Mouse (Mus musculus) left cerebral cortex, adult 2 months (tissue): ENCODE measurements around the gene Ubl3. TPM values are rescaled to one million over a fixed set of nuclear protein-coding genes. Genes with fewer than 3 reads are reported as not detected.

Experiments
- DNase-seq, 2 experiments: peaks; one replicate each; pipeline ENCODE4 v3.0.0; 2021 to 2022; ENCODE audit warnings: low spot score in 2 of 2, mixed read lengths in 1 of 2; ENCODE audit errors: extremely low spot score in 1 of 2
- H3K27ac ChIP-seq: fragments of 200-600 bp; 2 replicates; pipeline ENCODE4 v1.8.1; 2022
- H3K4me3 ChIP-seq: fragments of 200-600 bp; 2 replicates; pipeline ENCODE4 v1.8.1; 2022
- CTCF ChIP-seq: fragments of 200-600 bp; IDR thresholded peaks from 2 replicates; pipeline ENCODE4 v1.8.1; 2022; ENCODE audit warnings: antibody characterized with exemption, mild to moderate bottlenecking, moderate library complexity
- intact Hi-C: fragments of 180-260 bp; cut with DNase I; formaldehyde crosslinking; loops from one replicate; pipeline ENCODE4 v1.15.1; 2025
- total RNA-seq, 2 experiments: library from RNA; stranded (reverse); gene quantifications; 2 replicates each; pipeline ENCODE4 v1.2.3; 2021

Gene Ubl3
- total RNA-seq, 2 experiments from 2014 or later, result 234 to 252 TPM

- Histone ChIP-seq H3K4me3 (no peak overlapping the region), H3K27ac (no peak overlapping the region)
- intact Hi-C loops, result no loop called here
- no peak for TF ChIP-seq CTCF
- DNase-seq, result no peak
These were observed 6.8 kb upstream of the Ubl3 start for GRCm38 (mm10) chr5:148559261-148559958.

- TF ChIP-seq CTCF, result no peak
- Histone ChIP-seq H3K27ac (no peak overlapping the region), H3K4me3 (no peak overlapping the region)
- DNase-seq, result no peak
- intact Hi-C loops, result no loop called here
These were observed 5.9 kb upstream of the Ubl3 start for GRCm38 (mm10) chr5:148558472-148558871.

- intact Hi-C loops, result no loop called here
- Histone ChIP-seq H3K27ac (no peak overlapping the region), H3K4me3 (no peak overlapping the region)
- TF ChIP-seq CTCF, result no peak
- DNase-seq, result no peak
These were observed 3.9 kb upstream of the Ubl3 start for GRCm38 (mm10) chr5:148556509-148556908.

- no peak for TF ChIP-seq CTCF
- no peak overlapping the region for H3K4me3 ChIP-seq
- H3K27ac ChIP-seq, result no peak overlapping the region
- intact Hi-C loops, result no loop called here
- no peak for DNase-seq
These were observed 2.6 kb upstream of the Ubl3 start for GRCm38 (mm10) chr5:148555156-148555555.

- DNase-seq, result no peak
- no peak for TF ChIP-seq CTCF
- no peak overlapping the region for H3K27ac ChIP-seq
- no peak overlapping the region for H3K4me3 ChIP-seq
- intact Hi-C loops, result loop anchor here (5.0 kb wide), 2 partner anchors 222 to 498 kb away; no protein-coding TSS in a partner anchor
These were observed 2.1 kb upstream of the Ubl3 start for GRCm38 (mm10) chr5:148554701-148555100.

- Histone ChIP-seq H3K4me3 (no peak overlapping the region), H3K27ac (no peak overlapping the region)
- TF ChIP-seq CTCF, result no peak
- DNase-seq, result no peak
- intact Hi-C loops, result loop anchor here (5.0 kb wide), 2 partner anchors 222 to 498 kb away; no protein-coding TSS in a partner anchor
These were observed 1.7 kb upstream of the Ubl3 start for GRCm38 (mm10) chr5:148554242-148554641.

- no peak for TF ChIP-seq CTCF
- intact Hi-C loops, result loop anchor here (5.0 kb wide), 2 partner anchors 221 to 499 kb away; no protein-coding TSS in a partner anchor
- DNase-seq, result no peak
These were observed 1.1 kb upstream of the Ubl3 start for GRCm38 (mm10) chr5:148553723-148554122.

GRCm38 (mm10) chr5:148551764-148552136 is 839 bp downstream of the Ubl3 start:
- peak overlapping the region; percentile 86 for H3K4me3 ChIP-seq
- no peak for TF ChIP-seq CTCF
- no peak for DNase-seq
- intact Hi-C loops, result loop anchor here (1.0 to 5.0 kb wide), 5 partner anchors 43 to 501 kb away; no protein-coding TSS in a partner anchor
- peak overlapping the region; percentile 88 for H3K27ac ChIP-seq

More at GRCm38 (mm10) chr5:148553723-148554122, 1.1 kb upstream of the Ubl3 start:
- no peak overlapping the region for H3K4me3 ChIP-seq
- H3K27ac ChIP-seq, result no peak overlapping the region

GRCm38 (mm10) chr5:148550821-148551763 is 1.5 kb downstream of the Ubl3 start:
- DNase-seq, result peak; percentile 23 to 35
- Histone ChIP-seq H3K27ac (peak overlapping the region; percentile 88), H3K4me3 (peak overlapping the region; percentile 86)
- TF ChIP-seq CTCF, result no peak
- intact Hi-C loops, result loop anchor here (1.0 to 5.0 kb wide), 5 partner anchors 42 to 501 kb away; no protein-coding TSS in a partner anchor

- peak overlapping the region; percentile 86 for H3K4me3 ChIP-seq
- DNase-seq, result peak; percentile 32 to 41
- intact Hi-C loops, result loop anchor here (2.0 to 5.0 kb wide), 4 partner anchors 42 to 502 kb away; no protein-coding TSS in a partner anchor
- H3K27ac ChIP-seq, result peak overlapping the region; percentile 88
- TF ChIP-seq CTCF, result no peak
These were observed 2.2 kb downstream of the Ubl3 start for GRCm38 (mm10) chr5:148550393-148550792.

GRCm38 (mm10) chr5:148549307-148549706 is 3.3 kb downstream of the Ubl3 start:
- Histone ChIP-seq H3K27ac (no peak overlapping the region), H3K4me3 (no peak overlapping the region; the same call in 1 of the 2 replicates)
- no peak for DNase-seq
- TF ChIP-seq CTCF, result no peak
- intact Hi-C loops, result no loop called here

- Histone ChIP-seq H3K4me3 (no peak overlapping the region), H3K27ac (peak overlapping the region; percentile 22; the same call in 1 of the 2 replicates)
- intact Hi-C loops, result no loop called here
- no peak for TF ChIP-seq CTCF
- DNase-seq, result no peak
These were observed 4.0 kb downstream of the Ubl3 start for GRCm38 (mm10) chr5:148548568-148548967.
